Mouse (Mus musculus) intestine, embryonic 14.5 days (tissue): ENCODE measurements at regions not wholly inside any gene's neighbourhood (a gene's known extent, or its start where the extent isn't known, plus 50 kb on each side); places are given as distances from the start of the nearest gene placed in this dataset.

Source experiments
- ATAC-seq: fragments of 200-750 bp; cut with Nextera tagmentation; replicated peaks from 2 replicates; pipeline ENCODE4 v1.8.0; 2017; ENCODE audit warnings: low read depth, moderate number of reproducible peaks, moderate TSS enrichment, moderate library complexity; ENCODE audit not compliant: low FRiP score, low TSS enrichment
- DNase-seq: peaks from one replicate; pipeline ENCODE4 v3.0.0-alpha.2; 2018; ENCODE audit warnings: low spot score
- H3K27ac ChIP-seq: fragments of 300-500 bp; sonication (generic); 2 replicates; pipeline ENCODE4 v1.5.1; 2014; ENCODE audit warnings: low read depth, mild to moderate bottlenecking, control low read depth
- H3K27me3 ChIP-seq: fragments of 300-500 bp; sonication (generic); replicated peaks from 2 replicates; pipeline ENCODE4 v1.6.1; 2014; ENCODE audit warnings: low read length, control low read depth; ENCODE audit not compliant: control insufficient read depth, insufficient read depth
- H3K36me3 ChIP-seq: fragments of 300-500 bp; sonication (generic); 2 replicates; pipeline ENCODE4 v1.6.1; 2014; ENCODE audit warnings: low read length, control low read depth; ENCODE audit not compliant: control insufficient read depth, insufficient read depth
- H3K4me1 ChIP-seq: fragments of 300-500 bp; sonication (generic); replicated peaks from 2 replicates; pipeline ENCODE4 v1.6.1; 2014; ENCODE audit warnings: low read length, control low read depth, mixed read lengths; ENCODE audit not compliant: control insufficient read depth, insufficient read depth
- H3K4me2 ChIP-seq: fragments of 300-500 bp; sonication (generic); 2 replicates; pipeline ENCODE4 v1.6.1; 2014; ENCODE audit warnings: low read length
- H3K4me3 ChIP-seq: fragments of 300-500 bp; sonication (generic); 2 replicates; pipeline ENCODE4 v1.5.1; 2014; ENCODE audit warnings: low read depth, low read length, control low read depth, mixed read lengths
- H3K9ac ChIP-seq: fragments of 300-500 bp; sonication (generic); 2 replicates; pipeline ENCODE4 v1.6.1; 2014; ENCODE audit warnings: mild to moderate bottlenecking, low read length
- H3K9me3 ChIP-seq: fragments of 300-500 bp; sonication (generic); 2 replicates; pipeline ENCODE4 v1.6.1; 2016; ENCODE audit warnings: low read length, control low read depth; ENCODE audit not compliant: control insufficient read depth
- WGBS: fragments of 180-500 bp; shearing (Covaris S2); extraction: QIAGEN DNeasy Blood & Tissue Kit; methylation state at CpG from one replicate; pipeline ENCODE4 v1.1.7; 2014; 5-methylcytosine and 5-hydroxymethylcytosine counted together

- no peaks in the 10 kb centered on the region for H3K27me3 ChIP-seq
- 69% methylated on average over 5 of the region's 5 CpGs for WGBS
- peaks cover 4% of the 10 kb centered on the region; the same call in 1 of the 2 replicates for H3K36me3 ChIP-seq
- no peaks in the 10 kb centered on the region for H3K4me1 ChIP-seq
- no peak overlapping the region for H3K4me3 ChIP-seq
- DNase-seq = no peak
- no peak for ATAC-seq
- H3K9ac ChIP-seq = no peak overlapping the region
- no peak overlapping the region for H3K4me2 ChIP-seq
- H3K9me3 ChIP-seq = 0 out of 2 replicates have a peak, but pooled peaks cover 7% of the 10 kb centered on the region
- H3K27ac ChIP-seq = no peak overlapping the region
Observed at GRCm38 (mm10) chr17:22795213-22795612, 71.7 kb downstream of the Zfp945 start.

GRCm38 (mm10) chr17:22784481-22784880 is 82.5 kb downstream of the Zfp945 start:
- no peak overlapping the region for H3K9ac ChIP-seq
- 93% methylated on average over 2 of the region's 2 CpGs for WGBS
- DNase-seq (no peak), ATAC-seq (no peak)
- no peak overlapping the region for H3K27ac ChIP-seq
- H3K4me2 ChIP-seq = no peak overlapping the region
- H3K36me3 ChIP-seq = peaks cover 7% of the 10 kb centered on the region; the same call in 1 of the 2 replicates
- no peaks in the 10 kb centered on the region for H3K27me3 ChIP-seq
- no peak overlapping the region for H3K4me3 ChIP-seq
- no peaks in the 10 kb centered on the region; the same call in none of the 2 replicates for H3K9me3 ChIP-seq
- no peaks in the 10 kb centered on the region for H3K4me1 ChIP-seq

GRCm38 (mm10) chr17:22745736-22746135 is 121.2 kb downstream of the Zfp945 start:
- DNase-seq = no peak
- H3K4me2 ChIP-seq = no peak overlapping the region
- H3K27ac ChIP-seq = no peak overlapping the region
- H3K4me3 ChIP-seq = no peak overlapping the region
- no peaks in the 10 kb centered on the region for H3K4me1 ChIP-seq
- WGBS = 69% methylated on average over 7 of the region's 7 CpGs
- ATAC-seq = no peak
- H3K9me3 ChIP-seq = no peaks in the 10 kb centered on the region
- H3K27me3 ChIP-seq = no peaks in the 10 kb centered on the region
- H3K36me3 ChIP-seq = no peaks in the 10 kb centered on the region
- no peak overlapping the region for H3K9ac ChIP-seq

- peak overlapping the region; percentile 61 for H3K9ac ChIP-seq
- WGBS = under 1% methylated on average over 25 of the region's 25 CpGs
- peak overlapping the region; percentile 85 for H3K27ac ChIP-seq
- 0 out of 2 replicates have a peak, but pooled peaks cover 3% of the 10 kb centered on the region for H3K9me3 ChIP-seq
- DNase-seq (peak; percentile 85), ATAC-seq (peak; percentile 92)
- H3K4me2 ChIP-seq = peak overlapping the region; percentile 46
- H3K36me3 ChIP-seq = no peaks in the 10 kb centered on the region
- H3K27me3 ChIP-seq = no peaks in the 10 kb centered on the region
- H3K4me1 ChIP-seq = no peaks in the 10 kb centered on the region
- H3K4me3 ChIP-seq = peak overlapping the region; percentile 40
Observed at GRCm38 (mm10) chr17:22739581-22740178, 127.3 kb downstream of the Zfp945 start.

- H3K9ac ChIP-seq = peak overlapping the region; percentile 61
- peak overlapping the region; percentile 85 for H3K27ac ChIP-seq
- H3K4me3 ChIP-seq = peak overlapping the region; percentile 40
- ATAC-seq = no peak
- 0 out of 2 replicates have a peak, but pooled peaks cover 4% of the 10 kb centered on the region for H3K9me3 ChIP-seq
- no peak for DNase-seq
- no peaks in the 10 kb centered on the region for H3K27me3 ChIP-seq
- WGBS = 6% methylated on average over 12 of the region's 12 CpGs
- H3K4me1 ChIP-seq = no peaks in the 10 kb centered on the region
- H3K4me2 ChIP-seq = peak overlapping the region; percentile 46
- H3K36me3 ChIP-seq = no peaks in the 10 kb centered on the region
Observed at GRCm38 (mm10) chr17:22739173-22739572, 127.8 kb downstream of the Zfp945 start.

- no peak for DNase-seq
- Histone ChIP-seq H3K4me2 (no peak overlapping the region), H3K9me3 (peaks cover 11% of the 10 kb centered on the region; the same call in 1 of the 2 replicates), H3K27ac (no peak overlapping the region), H3K36me3 (no peaks in the 10 kb centered on the region), H3K27me3 (no peaks in the 10 kb centered on the region), H3K9ac (no peak overlapping the region), H3K4me1 (no peaks in the 10 kb centered on the region), H3K4me3 (no peak overlapping the region)
- WGBS = 90% methylated on average over 4 of the region's 4 CpGs
- no peak for ATAC-seq
Observed at GRCm38 (mm10) chr17:22736360-22736759, 130.6 kb downstream of the Zfp945 start.
